Mouse (Mus musculus) lung, postnatal 0 days (tissue): ENCODE data around the gene Vps16. TPM values are rescaled to one million over a fixed set of nuclear protein-coding genes. Genes with fewer than 3 reads are reported as not detected.

Experiments
- ATAC-seq: fragments of 200-750 bp; cut with Nextera tagmentation; 2 replicates; pipeline ENCODE4 v1.8.0; 2017; ENCODE audit warnings: moderate library complexity
- DNase-seq: peaks from one replicate; pipeline ENCODE4 v3.0.0-alpha.2; 2016; ENCODE audit warnings: low spot score
- H3K27ac ChIP-seq: fragments of 300-500 bp; sonication (generic); 2 replicates; pipeline ENCODE4 v1.5.1; 2014; ENCODE audit warnings: antibody characterized with exemption, mild to moderate bottlenecking, low read length, mixed read lengths
- H3K27me3 ChIP-seq: fragments of 300-500 bp; sonication (generic); replicated peaks from 2 replicates; pipeline ENCODE4 v1.6.1; 2014; ENCODE audit warnings: low read length, mixed read lengths; ENCODE audit not compliant: insufficient read depth
- H3K36me3 ChIP-seq: fragments of 300-500 bp; sonication (generic); 2 replicates; pipeline ENCODE4 v1.6.1; 2014; ENCODE audit warnings: low read length, mixed read lengths; ENCODE audit not compliant: insufficient read depth
- H3K4me1 ChIP-seq: fragments of 300-500 bp; sonication (generic); 2 replicates; pipeline ENCODE4 v1.6.1; 2014; ENCODE audit warnings: antibody characterized with exemption, low read depth, low read length, mixed read lengths; ENCODE audit not compliant: insufficient read depth
- H3K4me2 ChIP-seq: fragments of 300-500 bp; sonication (generic); replicated peaks from 2 replicates; pipeline ENCODE4 v1.6.1; 2014; ENCODE audit warnings: low read depth, mild to moderate bottlenecking, low read length, moderate library complexity, mixed read lengths
- H3K4me3 ChIP-seq: fragments of 300-500 bp; sonication (generic); 2 replicates; pipeline ENCODE4 v1.5.1; 2014; ENCODE audit warnings: low read depth, low read length
- H3K9ac ChIP-seq: fragments of 300-500 bp; sonication (generic); replicated peaks from 2 replicates; pipeline ENCODE4 v1.6.1; 2014; ENCODE audit warnings: low read depth, mild to moderate bottlenecking
- H3K9me3 ChIP-seq: fragments of 300-500 bp; sonication (generic); 2 replicates; pipeline ENCODE4 v1.6.1; 2016; ENCODE audit warnings: low read length, mixed read lengths
- CTCF ChIP-seq: IDR thresholded peaks from 2 replicates; pipeline ENCODE4 v1.5.1; 2016; ENCODE audit warnings: antibody characterized with exemption, mild to moderate bottlenecking
- EP300 ChIP-seq: IDR thresholded peaks from 2 replicates; pipeline ENCODE4 v1.6.1; 2016; ENCODE audit warnings: antibody characterized with exemption, mild to moderate bottlenecking, control low read depth
- WGBS: fragments of 180-500 bp; shearing (Covaris S2); extraction: QIAGEN DNeasy Blood & Tissue Kit; methylation state at CpG from one replicate; pipeline ENCODE4 v1.1.7; 2014; 5-methylcytosine and 5-hydroxymethylcytosine counted together
- polyA plus RNA-seq: library from polyadenylated mRNA; unstranded; fragments of >200 nt; fragmentation: Nextera tagmentation; extraction: Ambion mirVana; gene quantifications from 2 replicates; pipeline ENCODE4 v1.2.1, GENCODE M21; 2015

Gene Vps16
- polyA plus RNA-seq, 1 experiment from 2014 or later, result 47.0 TPM

DNA sequence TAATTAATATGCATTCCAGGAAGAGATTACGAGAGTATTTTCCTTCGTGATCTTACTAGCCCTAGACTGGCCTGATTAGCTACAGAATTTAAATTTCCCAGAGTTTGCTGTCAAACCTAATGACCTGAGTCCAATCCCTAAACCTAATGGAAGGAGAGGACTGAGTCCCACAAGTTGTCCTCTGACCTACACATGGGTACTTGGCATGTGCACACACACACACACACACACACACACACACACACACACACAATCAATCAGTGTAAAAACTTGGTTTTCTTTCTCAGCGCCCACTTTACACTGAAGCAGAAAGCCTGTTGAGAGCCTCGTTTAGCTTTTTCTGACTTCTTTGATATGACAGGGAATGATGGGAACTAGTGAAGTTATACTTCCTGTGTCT lies 67.0 kb downstream of the Vps16 start:
- 77% methylated on average over 4 of the region's 4 CpGs for WGBS
- Histone ChIP-seq H3K36me3 (no peaks in the 10 kb centered on the region), H3K4me2 (no peak overlapping the region), H3K4me3 (no peak overlapping the region), H3K27me3 (no peaks in the 10 kb centered on the region), H3K4me1 (no peaks in the 10 kb centered on the region), H3K27ac (no peak overlapping the region), H3K9me3 (no peaks in the 10 kb centered on the region), H3K9ac (no peak overlapping the region)
- ATAC-seq (no peak), DNase-seq (no peak)
- no peak for TF ChIP-seq EP300
- TF ChIP-seq CTCF, result no peak

DNA sequence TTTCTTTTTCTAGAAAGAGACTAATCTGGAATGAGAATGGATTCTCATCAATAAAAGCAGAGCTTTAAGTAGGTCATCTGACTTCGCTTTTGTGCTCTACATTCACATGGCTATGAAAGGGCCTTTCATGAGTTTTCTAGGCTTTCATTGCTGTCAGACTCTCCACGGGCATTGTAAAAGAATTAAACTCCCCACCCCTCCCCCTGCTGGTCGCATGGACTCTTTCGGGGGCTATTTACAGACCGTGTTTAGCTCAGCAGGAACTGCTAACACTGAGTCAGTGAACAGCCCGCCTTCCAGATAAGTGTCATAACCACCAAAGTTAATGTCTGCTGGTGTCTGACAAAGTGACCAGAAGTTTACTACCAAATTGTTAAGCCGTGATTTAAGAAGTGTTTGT lies 67.4 kb downstream of the Vps16 start:
- no peaks in the 10 kb centered on the region for H3K27me3 ChIP-seq
- H3K9ac ChIP-seq, result no peak overlapping the region
- DNase-seq (peak; percentile 9), ATAC-seq (no peak)
- WGBS, result 39% methylated on average over 7 of the region's 7 CpGs
- H3K9me3 ChIP-seq, result no peaks in the 10 kb centered on the region
- no peak overlapping the region for H3K4me3 ChIP-seq
- H3K27ac ChIP-seq, result no peak overlapping the region
- TF ChIP-seq EP300 (no peak), CTCF (no peak)
- no peaks in the 10 kb centered on the region for H3K36me3 ChIP-seq
- H3K4me2 ChIP-seq, result no peak overlapping the region
- no peaks in the 10 kb centered on the region for H3K4me1 ChIP-seq

Other genes with a start within 250 kb of the Vps16 start
- gene Snrpb, start 244.9 kb upstream of the Vps16 start, polyA plus RNA-seq, result 400 and 429 TPM in 2 replicates
- not detected in 2 replicates for gene Tmc2, start 229.1 kb upstream of the Vps16 start, polyA plus RNA-seq
- gene Nop56, start 149.9 kb upstream of the Vps16 start, polyA plus RNA-seq, result 56.1 and 63.8 TPM in 2 replicates
- 97.9 and 100 TPM in 2 replicates for gene Idh3b, start 139.8 kb upstream of the Vps16 start, polyA plus RNA-seq
- 0.80 and 0.88 TPM in 2 replicates for gene Ebf4, start 129.2 kb upstream of the Vps16 start, polyA plus RNA-seq
- 13.9 and 14.9 TPM in 2 replicates for gene Cpxm1, start 26.8 kb upstream of the Vps16 start, polyA plus RNA-seq
- gene Gm28372, start 19.1 kb upstream of the Vps16 start, polyA plus RNA-seq, result 0.10 TPM in 1 of 2 replicates, not detected in the other
- gene 1700020A23Rik, start 19.1 kb upstream of the Vps16 start, polyA plus RNA-seq, result not detected in 2 replicates
- gene Tmem239, start 17.9 kb upstream of the Vps16 start, polyA plus RNA-seq, result not detected in 2 replicates
- gene Pced1a, start 362 bp downstream of the Vps16 start, polyA plus RNA-seq, result 6.8 and 8.0 TPM in 2 replicates
- gene Ptpra, start 25.9 kb downstream of the Vps16 start, polyA plus RNA-seq, result 46.1 and 52.1 TPM in 2 replicates
- 61.0 and 64.0 TPM in 2 replicates for gene Mrps26, start 139.4 kb downstream of the Vps16 start, polyA plus RNA-seq
- gene Oxt, start 151.8 kb downstream of the Vps16 start, polyA plus RNA-seq, result not detected in 2 replicates
- not detected in 2 replicates for gene Avp, start 158.2 kb downstream of the Vps16 start, polyA plus RNA-seq
- 4.8 and 5.9 TPM in 2 replicates for gene Fastkd5, start 205.7 kb downstream of the Vps16 start, polyA plus RNA-seq
- 4.4 TPM in 2 replicates for gene Ubox5, start 205.7 kb downstream of the Vps16 start, polyA plus RNA-seq
- gene Lzts3, start 218.5 kb downstream of the Vps16 start, polyA plus RNA-seq, result 0.95 and 1.5 TPM in 2 replicates
- gene Ddrgk1, start 240.3 kb downstream of the Vps16 start, polyA plus RNA-seq, result 82.6 and 90.9 TPM in 2 replicates
- gene Itpa, start 243.3 kb downstream of the Vps16 start, polyA plus RNA-seq, result 50.6 and 51.1 TPM in 2 replicates